Comparison of ENCODE assay signal across 12 mouse cellular contexts in genomic region chr9:9049202-9049601, GRCm38 (mm10).
A peak's percentile ranks its signal among the peaks of the same experiment; 100 is the strongest.
DNase-seq lines count a peak whose midpoint lies in the region; ATAC-seq lines count a peak whose summit lies in the region.
"Had no signal": no experiment of that assay in that cellular context is flagged by ENCODE, and none has a peak within 500 bp of the region (broad histone marks: within the 10 kb centered on the region; RNA-seq: fewer than 3 reads in every experiment).

No protein-coding gene starts in this region.

- no peak overlapping the region for H3K9ac ChIP-seq in forebrain, embryonic 14.5 days (ENCODE audit: low read length)
- no peak overlapping the region for H3K9ac ChIP-seq in forebrain, embryonic 11.5 days (ENCODE audit: low read length)
- H3K9ac ChIP-seq: embryonic facial prominence, embryonic 12.5 days; heart, embryonic 15.5 days; liver, embryonic 14.5 days had no signal

- WGBS in forebrain, embryonic 14.5 days, result 51% methylated on average over 3 of the region's 3 CpGs
- 54% methylated on average over 3 of the region's 3 CpGs for WGBS in forebrain, embryonic 11.5 days
- WGBS in forebrain, embryonic 10.5 days, result 56% methylated on average over 3 of the region's 3 CpGs

- no peak for ATAC-seq in forebrain, embryonic 14.5 days
- no peak for ATAC-seq in forebrain, embryonic 11.5 days (replicated peaks; ENCODE audit: low FRiP score)

- no peaks in the 10 kb centered on the region for H3K36me3 ChIP-seq in forebrain, embryonic 14.5 days (ENCODE audit: control insufficient read depth, insufficient read depth, low read length)
- no peaks in the 10 kb centered on the region for H3K36me3 ChIP-seq in forebrain, embryonic 11.5 days (ENCODE audit: control insufficient read depth, insufficient read depth, low read length)
- H3K36me3 ChIP-seq in forebrain, embryonic 10.5 days (replicated peaks), result no peaks in the 10 kb centered on the region
- H3K36me3 ChIP-seq: heart, embryonic 15.5 days had no signal

- intact Hi-C loops in left cerebral cortex, postnatal 14 days (cut with DNase I), result no loop called here

- DNase-seq in forebrain, embryonic 14.5 days (ENCODE audit: low spot score), result peak; percentile 42
- no peak for DNase-seq in forebrain, embryonic 11.5 days (ENCODE audit: low spot score)
- peak; percentile 13 to 18 for DNase-seq in left cerebral cortex, postnatal 14 days (ENCODE audit: low spot score in 2 of 2)
- DNase-seq in left cerebral cortex, adult 11 months (ENCODE audit: low spot score), result no peak
- DNase-seq in ES-CJ7 (ENCODE audit: low read depth, low spot score), result peak; percentile 71
- peak; percentile 8 for DNase-seq in induced T-regulatory cell, adult 2 months (ENCODE audit: low read depth)
- DNase-seq in forebrain, embryonic 10.5 days (ENCODE audit: extremely low spot score, low spot score), result no peak
- DNase-seq in right cerebral cortex, adult 18-20 months, result no peak
- DNase-seq: thymus, adult 18-20 months had no signal

- H3K9me3 ChIP-seq in forebrain, embryonic 14.5 days (replicated peaks; ENCODE audit: control insufficient read depth, low read length), result no peaks in the 10 kb centered on the region
- H3K9me3 ChIP-seq in forebrain, embryonic 11.5 days (ENCODE audit: control insufficient read depth, low read length), result no peaks in the 10 kb centered on the region
- H3K9me3 ChIP-seq in forebrain, embryonic 10.5 days, result no peaks in the 10 kb centered on the region
- H3K9me3 ChIP-seq: embryonic facial prominence, embryonic 12.5 days; heart, embryonic 15.5 days had no signal

- H3K27ac ChIP-seq in forebrain, embryonic 14.5 days (ENCODE audit: low read depth, low read length), result no peak overlapping the region
- no peak overlapping the region for H3K27ac ChIP-seq in forebrain, embryonic 11.5 days (ENCODE audit: low read depth, low read length)
- no peak overlapping the region for H3K27ac ChIP-seq in forebrain, embryonic 10.5 days
- H3K27ac ChIP-seq: embryonic facial prominence, embryonic 12.5 days; heart, embryonic 15.5 days; liver, embryonic 14.5 days had no signal

- no peak overlapping the region for H3K4me2 ChIP-seq in forebrain, embryonic 14.5 days (ENCODE audit: low read length)
- no peak overlapping the region for H3K4me2 ChIP-seq in forebrain, embryonic 11.5 days (ENCODE audit: low read depth, low read length, severe bottlenecking)
- H3K4me2 ChIP-seq: embryonic facial prominence, embryonic 12.5 days; heart, embryonic 15.5 days had no signal

- H3K27me3 ChIP-seq in forebrain, embryonic 14.5 days (replicated peaks; ENCODE audit: control insufficient read depth, insufficient read depth, low read length), result no peaks in the 10 kb centered on the region
- H3K27me3 ChIP-seq in forebrain, embryonic 11.5 days (ENCODE audit: control insufficient read depth, insufficient read depth, low read length), result no peaks in the 10 kb centered on the region
- no peaks in the 10 kb centered on the region for H3K27me3 ChIP-seq in forebrain, embryonic 10.5 days (ENCODE audit: poor library complexity, severe bottlenecking)
- H3K27me3 ChIP-seq: embryonic facial prominence, embryonic 12.5 days; heart, embryonic 15.5 days had no signal

- H3K4me3 ChIP-seq in forebrain, embryonic 14.5 days (ENCODE audit: low read depth, low read length), result no peak overlapping the region
- H3K4me3 ChIP-seq in forebrain, embryonic 11.5 days (ENCODE audit: low read depth, low read length), result no peak overlapping the region
- no peak overlapping the region for H3K4me3 ChIP-seq in forebrain, embryonic 10.5 days
- H3K4me3 ChIP-seq: embryonic facial prominence, embryonic 12.5 days; heart, embryonic 15.5 days had no signal

- H3K4me1 ChIP-seq in forebrain, embryonic 14.5 days (ENCODE audit: control insufficient read depth, insufficient read depth, low read length), result no peaks in the 10 kb centered on the region
- H3K4me1 ChIP-seq in forebrain, embryonic 11.5 days (replicated peaks; ENCODE audit: control insufficient read depth, insufficient read depth, low read length), result no peaks in the 10 kb centered on the region
- H3K4me1 ChIP-seq in forebrain, embryonic 10.5 days, result no peaks in the 10 kb centered on the region
- H3K4me1 ChIP-seq: embryonic facial prominence, embryonic 12.5 days; heart, embryonic 15.5 days had no signal

Comparison
In these comparisons a context has a peak if more than half of its experiments do, and no peak if none do; other contexts are left out.
1. DNase-seq: peak in forebrain, embryonic 14.5 days (single experiment), left cerebral cortex, postnatal 14 days (2 of 2), ES-CJ7 (single experiment) and induced T-regulatory cell, adult 2 months (single experiment); none in forebrain, embryonic 11.5 days (single experiment), left cerebral cortex, adult 11 months (single experiment), forebrain, embryonic 10.5 days (single experiment) and right cerebral cortex, adult 18-20 months (single experiment).